Mouse (Mus musculus) midbrain, postnatal 0 days (tissue): ENCODE data around the gene Arhgef3. TPM values are rescaled to one million over a fixed set of nuclear protein-coding genes. Genes with fewer than 3 reads are reported as not detected.

Source experiments
- ATAC-seq: fragments of 200-750 bp; cut with Nextera tagmentation; 2 replicates; pipeline ENCODE4 v1.8.0; 2017; ENCODE audit warnings: moderate number of reproducible peaks, mild to moderate bottlenecking, moderate TSS enrichment, moderate library complexity; ENCODE audit not compliant: low FRiP score
- DNase-seq: peaks from one replicate; pipeline ENCODE4 v3.0.0-alpha.2; 2015; ENCODE audit warnings: low spot score
- H3K27ac ChIP-seq: fragments of 300-500 bp; sonication (generic); 2 replicates; pipeline ENCODE4 v1.5.1; 2014; ENCODE audit warnings: low read depth, mild to moderate bottlenecking, low read length, mixed read lengths
- H3K27me3 ChIP-seq: fragments of 300-500 bp; sonication (generic); 2 replicates; pipeline ENCODE4 v1.6.1; 2014; ENCODE audit warnings: low read length, control low read depth, mixed read lengths; ENCODE audit not compliant: insufficient read depth
- H3K36me3 ChIP-seq: fragments of 300-500 bp; sonication (generic); 2 replicates; pipeline ENCODE4 v1.6.1; 2014; ENCODE audit warnings: low read length, control low read depth, mixed read lengths; ENCODE audit not compliant: insufficient read depth
- H3K4me1 ChIP-seq: fragments of 300-500 bp; sonication (generic); 2 replicates; pipeline ENCODE4 v1.6.1; 2014; ENCODE audit warnings: mild to moderate bottlenecking, control low read depth, antibody characterized with exemption, low read length, mixed read lengths; ENCODE audit not compliant: insufficient read depth
- H3K4me2 ChIP-seq: fragments of 300-500 bp; sonication (generic); 2 replicates; pipeline ENCODE4 v1.6.1; 2014; ENCODE audit warnings: low read depth, mild to moderate bottlenecking, low read length, mixed read lengths; ENCODE audit not compliant: poor library complexity, severe bottlenecking
- H3K4me3 ChIP-seq: fragments of 300-500 bp; sonication (generic); 2 replicates; pipeline ENCODE4 v1.5.1; 2014; ENCODE audit warnings: low read depth, mild to moderate bottlenecking, low read length, moderate library complexity
- H3K9ac ChIP-seq: fragments of 300-500 bp; sonication (generic); replicated peaks from 2 replicates; pipeline ENCODE4 v1.6.1; 2014; ENCODE audit warnings: mild to moderate bottlenecking, low read length, moderate library complexity, mixed read lengths; ENCODE audit not compliant: poor library complexity, severe bottlenecking
- H3K9me3 ChIP-seq: fragments of 300-500 bp; sonication (generic); 2 replicates; pipeline ENCODE4 v1.6.1; 2016; ENCODE audit warnings: low read length, control low read depth
- CTCF ChIP-seq: IDR thresholded peaks from 2 replicates; pipeline ENCODE4 v1.5.1; 2016; ENCODE audit warnings: antibody characterized with exemption, mild to moderate bottlenecking
- WGBS: fragments of 180-500 bp; shearing (Covaris S2); extraction: QIAGEN DNeasy Blood & Tissue Kit; methylation state at CpG from one replicate; pipeline ENCODE4 v1.1.7; 2014; 5-methylcytosine and 5-hydroxymethylcytosine counted together
- polyA plus RNA-seq: library from polyadenylated mRNA; unstranded; fragments of >200 nt; fragmentation: Nextera tagmentation; extraction: Ambion mirVana; gene quantifications from 2 replicates; pipeline ENCODE4 v1.2.1, GENCODE M21; 2015
- total RNA-seq: library from RNA; depleted of rRNA; stranded (reverse); fragments of >200 nt; gene quantifications from 2 replicates; pipeline ENCODE4 v1.2.3, GENCODE M21; 2014

The Arhgef3 gene
- total and polyA plus RNA-seq, 2 experiments from 2014 or later: 13.3 to 17.0 TPM

DNA sequence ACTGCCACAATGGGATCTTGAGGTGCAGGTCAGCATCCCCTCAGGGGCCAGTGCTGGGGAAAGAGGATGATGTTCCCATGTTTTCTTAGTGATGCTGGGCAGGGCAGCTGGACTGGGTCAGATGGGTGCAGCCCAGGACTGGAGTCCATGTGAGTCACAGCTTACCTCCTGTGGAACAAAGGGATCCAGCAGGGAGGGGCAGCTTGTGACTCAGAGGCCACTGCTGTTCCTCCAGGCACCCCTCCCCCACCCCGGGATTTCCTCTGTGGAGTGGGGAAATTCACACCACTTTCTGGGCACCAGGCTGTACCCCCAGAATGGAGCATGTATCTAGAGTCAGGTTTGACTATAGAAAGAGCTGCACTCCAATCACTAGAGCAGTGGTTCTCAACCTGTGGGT is 16.8 kb downstream of the Arhgef3 start:
- no peaks in the 10 kb centered on the region for H3K4me1 ChIP-seq
- 75% methylated on average over 1 of the region's 1 CpGs for WGBS
- H3K4me3 ChIP-seq: no peak overlapping the region
- no peaks in the 10 kb centered on the region for H3K27me3 ChIP-seq
- H3K27ac ChIP-seq: no peak overlapping the region
- no peak overlapping the region for H3K4me2 ChIP-seq
- ATAC-seq (no peak), DNase-seq (no peak)
- TF ChIP-seq CTCF: no peak
- H3K9ac ChIP-seq: no peak overlapping the region
- H3K36me3 ChIP-seq: no peaks in the 10 kb centered on the region
- no peaks in the 10 kb centered on the region for H3K9me3 ChIP-seq

DNA sequence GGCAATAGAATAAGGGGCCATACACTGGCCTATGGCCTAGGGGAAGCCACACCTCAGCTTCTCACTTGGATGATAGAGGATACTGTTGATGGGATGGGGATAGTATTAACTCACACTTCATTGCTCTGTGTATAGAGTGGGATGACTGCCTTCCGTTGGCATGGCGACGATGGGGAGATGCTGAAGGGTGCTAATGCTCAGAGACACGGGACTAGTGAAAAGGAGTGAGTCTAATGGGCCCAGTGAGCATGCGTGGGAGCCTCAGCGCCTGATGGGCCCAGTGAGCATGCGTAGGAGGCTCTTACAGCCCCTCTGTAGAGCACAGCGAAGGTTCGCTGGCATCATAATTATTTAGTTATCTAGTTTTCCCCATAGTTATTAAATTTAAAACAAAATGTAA is 24.2 kb downstream of the Arhgef3 start:
- no peak overlapping the region for H3K27ac ChIP-seq
- no peak overlapping the region for H3K9ac ChIP-seq
- H3K9me3 ChIP-seq: no peaks in the 10 kb centered on the region
- H3K27me3 ChIP-seq: no peaks in the 10 kb centered on the region
- no peaks in the 10 kb centered on the region for H3K36me3 ChIP-seq
- H3K4me2 ChIP-seq: no peak overlapping the region
- no peak for DNase-seq
- WGBS: 82% methylated on average over 9 of the region's 9 CpGs
- no peak for TF ChIP-seq CTCF
- no peak overlapping the region for H3K4me3 ChIP-seq
- H3K4me1 ChIP-seq: no peaks in the 10 kb centered on the region
- no peak for ATAC-seq

DNA sequence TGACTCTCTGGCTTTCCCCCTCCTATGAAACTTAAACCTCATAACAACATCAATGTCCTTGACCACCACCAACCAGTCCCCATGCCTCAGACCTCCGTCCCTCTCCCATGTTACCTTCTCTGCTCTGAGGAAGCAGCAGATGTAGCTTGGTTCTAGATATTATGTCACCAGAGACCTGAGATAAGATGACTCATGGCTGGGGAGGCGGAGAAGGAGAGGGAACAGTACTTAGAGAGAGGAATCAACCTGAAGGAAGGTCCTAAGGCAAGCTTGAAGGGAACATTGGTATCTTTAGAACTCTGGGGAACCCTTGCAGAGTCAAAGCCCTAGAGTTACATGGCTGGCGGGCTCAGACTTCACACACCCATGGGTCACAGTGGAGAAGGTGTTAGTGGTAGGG is 25.3 kb downstream of the Arhgef3 start:
- TF ChIP-seq CTCF: no peak
- H3K27ac ChIP-seq: no peak overlapping the region
- no peak overlapping the region for H3K9ac ChIP-seq
- H3K4me1 ChIP-seq: no peaks in the 10 kb centered on the region
- H3K27me3 ChIP-seq: no peaks in the 10 kb centered on the region
- no peaks in the 10 kb centered on the region for H3K36me3 ChIP-seq
- H3K4me2 ChIP-seq: no peak overlapping the region
- H3K4me3 ChIP-seq: no peak overlapping the region
- no peaks in the 10 kb centered on the region for H3K9me3 ChIP-seq
- 93% methylated on average over 3 of the region's 3 CpGs for WGBS
- ATAC-seq: no peak
- no peak for DNase-seq

DNA sequence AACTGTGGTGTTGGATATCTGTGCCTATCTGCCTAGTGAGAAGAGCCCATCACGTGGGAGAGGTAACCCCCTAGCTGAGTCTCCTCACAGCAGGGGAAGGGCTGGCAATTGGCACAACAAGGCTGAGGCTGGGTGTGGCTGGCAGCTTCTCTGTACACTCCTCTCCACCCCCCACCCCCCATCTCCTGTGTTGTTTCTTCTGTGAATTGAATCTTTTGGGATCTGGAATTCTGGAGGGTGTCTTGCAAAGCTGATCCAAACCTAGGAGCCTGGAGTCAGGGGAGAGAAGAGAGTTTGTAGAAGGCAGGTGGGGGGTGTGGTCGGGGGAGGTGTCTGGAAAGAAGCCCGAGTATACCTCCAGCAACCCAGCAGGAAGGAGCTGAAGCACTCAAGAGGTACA is 26.8 kb downstream of the Arhgef3 start:
- ATAC-seq (no peak), DNase-seq (no peak)
- 34% methylated on average over 3 of the region's 3 CpGs for WGBS
- Histone ChIP-seq H3K27ac (no peak overlapping the region), H3K36me3 (no peaks in the 10 kb centered on the region), H3K27me3 (no peaks in the 10 kb centered on the region), H3K4me1 (no peaks in the 10 kb centered on the region), H3K4me3 (no peak overlapping the region), H3K9ac (no peak overlapping the region), H3K4me2 (no peak overlapping the region), H3K9me3 (no peaks in the 10 kb centered on the region)
- TF ChIP-seq CTCF: no peak

DNA sequence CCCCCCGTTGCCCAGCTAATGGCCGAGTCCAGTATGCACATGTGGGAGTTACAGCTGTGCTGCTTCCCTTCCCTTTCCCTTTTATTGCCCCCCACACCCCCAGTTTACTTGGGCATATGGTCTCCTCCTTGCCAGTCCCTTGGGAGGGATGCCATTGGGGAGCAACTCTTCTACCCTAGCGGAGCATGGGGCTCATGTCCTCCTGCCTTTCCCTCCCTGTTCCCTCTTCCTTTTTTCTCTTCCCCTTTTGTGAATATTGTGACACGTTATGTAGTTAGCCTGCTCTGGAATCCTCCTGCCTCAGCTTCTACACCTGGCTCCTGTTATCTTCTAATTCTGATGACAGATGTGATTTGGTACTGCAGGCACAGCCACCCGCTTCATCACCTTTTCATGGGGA is 28.0 kb downstream of the Arhgef3 start:
- TF ChIP-seq CTCF: no peak
- H3K4me3 ChIP-seq: no peak overlapping the region
- no peaks in the 10 kb centered on the region for H3K27me3 ChIP-seq
- H3K4me2 ChIP-seq: no peak overlapping the region
- H3K9me3 ChIP-seq: no peaks in the 10 kb centered on the region
- no peaks in the 10 kb centered on the region for H3K4me1 ChIP-seq
- no peak overlapping the region for H3K9ac ChIP-seq
- H3K36me3 ChIP-seq: no peaks in the 10 kb centered on the region
- ATAC-seq (no peak), DNase-seq (no peak)
- 93% methylated on average over 5 of the region's 5 CpGs for WGBS
- H3K27ac ChIP-seq: no peak overlapping the region

DNA sequence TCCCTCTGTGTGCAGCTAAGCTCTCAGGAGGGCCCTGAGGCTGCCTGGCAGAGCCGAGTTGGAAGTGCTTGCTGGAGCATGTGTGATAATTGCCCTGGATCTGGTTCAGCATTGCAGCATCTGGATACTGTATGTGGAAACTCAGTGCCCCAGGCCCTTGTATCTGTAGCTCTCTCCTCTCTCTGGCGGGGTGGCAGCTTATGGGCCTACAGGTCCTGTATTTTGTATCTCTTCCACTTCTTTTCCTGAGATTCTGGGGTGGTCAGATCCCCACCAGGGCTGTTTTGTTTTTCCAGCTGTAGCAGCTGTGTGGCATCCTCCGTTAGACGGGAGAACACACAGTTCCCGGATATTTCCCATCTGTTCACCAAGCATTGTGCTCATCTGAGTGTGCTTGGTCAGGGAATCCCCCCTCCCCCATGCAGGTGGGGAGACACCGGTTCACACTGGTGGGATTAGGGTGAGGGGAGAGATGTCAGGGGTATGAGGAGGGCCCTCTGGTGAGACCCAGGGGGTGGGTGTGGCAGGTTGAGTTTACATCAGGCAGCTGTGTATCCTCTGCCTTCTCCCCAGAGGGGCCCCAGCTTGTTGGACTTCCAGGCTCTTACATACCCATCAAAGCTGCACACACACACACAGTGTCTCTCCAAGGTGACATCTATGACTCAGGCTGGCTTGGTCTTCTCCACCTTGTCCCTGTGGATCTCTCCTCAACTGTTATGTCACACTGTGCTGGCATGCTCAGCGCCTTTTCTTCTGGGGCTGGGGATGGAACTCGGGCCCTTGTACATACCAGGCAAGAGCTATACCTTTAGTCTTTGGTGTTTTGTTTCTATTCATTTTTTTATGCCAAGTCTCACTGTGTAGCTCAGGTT is 30.7 kb downstream of the Arhgef3 start:
- ATAC-seq (no peak), DNase-seq (no peak)
- no peaks in the 10 kb centered on the region for H3K27me3 ChIP-seq
- no peak for TF ChIP-seq CTCF
- H3K9ac ChIP-seq: no peak overlapping the region
- no peak overlapping the region for H3K4me2 ChIP-seq
- H3K4me3 ChIP-seq: no peak overlapping the region
- H3K4me1 ChIP-seq: no peaks in the 10 kb centered on the region
- WGBS: 62% methylated on average over 8 of the region's 8 CpGs
- no peaks in the 10 kb centered on the region for H3K36me3 ChIP-seq
- no peak overlapping the region for H3K27ac ChIP-seq
- no peaks in the 10 kb centered on the region for H3K9me3 ChIP-seq
